Mouse (Mus musculus): ENCODE results near the gene Chrna1.
"Not testable (repeated sequence)": the region's sequence is repeated elsewhere in the genome, so short reads cannot be mapped to it uniquely, and the experiment has no call there.

The Chrna1 gene

DNA sequence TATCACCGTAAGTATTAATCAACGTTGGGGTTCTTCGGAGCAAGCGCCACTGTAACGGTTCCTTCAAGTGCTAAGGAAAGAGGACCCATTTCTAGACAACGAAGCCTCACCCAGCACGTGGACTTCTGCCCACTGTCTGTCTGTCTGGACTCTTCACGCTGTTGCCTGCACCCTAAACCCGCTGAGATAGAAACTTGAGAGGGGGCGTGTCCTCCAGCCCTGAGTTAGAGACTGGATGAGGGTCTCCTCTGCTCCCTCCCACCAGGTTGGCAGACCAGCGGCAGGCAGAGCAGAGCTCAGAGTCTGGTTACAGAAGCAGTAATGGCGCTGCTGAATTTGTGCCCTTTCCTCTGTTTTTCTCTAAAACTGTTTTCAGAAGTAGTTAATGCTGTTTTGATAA is 10.0 kb upstream of the Chrna1 start:
- DNase-seq: no peak

DNA sequence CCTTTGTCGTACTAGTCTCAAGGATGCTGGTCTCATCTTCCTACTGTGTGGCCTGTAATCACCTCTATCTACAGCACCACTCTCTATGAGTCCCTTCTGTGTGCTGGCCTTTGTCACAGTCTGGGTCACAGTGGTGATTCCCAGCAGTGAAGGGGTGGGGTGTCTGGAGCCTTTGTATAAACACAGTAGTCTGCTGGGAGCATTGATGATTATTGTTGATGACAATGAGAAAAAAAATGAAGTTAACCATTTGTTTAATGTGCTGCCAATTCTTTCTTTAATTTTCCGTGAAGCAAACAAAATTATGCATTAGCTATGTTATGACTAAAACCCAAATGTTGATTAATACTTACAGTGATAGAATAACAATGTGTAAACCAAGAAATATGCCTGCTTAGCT is 8.8 kb upstream of the Chrna1 start:
- no peak for DNase-seq

GRCm38 (mm10) chr2:73587109-73587506 is 7.0 kb upstream of the Chrna1 start:
- no peak for DNase-seq

GRCm38 (mm10) chr2:73586392-73587108 is 6.4 kb upstream of the Chrna1 start:
- no peak for DNase-seq

DNA sequence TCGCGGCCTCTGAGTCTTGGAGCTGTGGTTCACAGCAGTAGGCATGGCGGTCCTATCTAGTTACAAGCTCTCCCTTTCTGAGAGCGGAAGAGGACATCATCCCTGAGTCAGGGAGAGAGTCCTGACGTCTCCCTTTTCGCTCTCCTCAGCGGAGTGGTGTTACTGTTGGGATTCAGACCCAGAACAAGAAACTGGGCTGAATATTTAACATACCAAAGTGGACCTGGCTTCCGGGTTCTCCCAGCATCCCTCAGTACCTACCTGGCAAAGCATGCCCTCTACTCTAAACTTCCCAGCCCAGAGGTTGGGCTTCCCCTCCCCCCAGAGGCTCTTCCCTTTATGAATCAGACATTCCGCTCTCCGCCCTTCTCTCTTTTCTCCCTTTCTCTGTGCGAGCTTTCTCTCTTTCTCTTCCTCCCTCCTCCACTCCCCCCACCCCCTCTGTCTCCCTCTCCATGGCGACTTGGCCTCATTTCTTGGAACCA is 5.3 kb upstream of the Chrna1 start:
- DNase-seq: no peak

GRCm38 (mm10) chr2:73584645-73585346 is 4.7 kb upstream of the Chrna1 start:
- DNase-seq: peak; percentile 42 to 43

DNA sequence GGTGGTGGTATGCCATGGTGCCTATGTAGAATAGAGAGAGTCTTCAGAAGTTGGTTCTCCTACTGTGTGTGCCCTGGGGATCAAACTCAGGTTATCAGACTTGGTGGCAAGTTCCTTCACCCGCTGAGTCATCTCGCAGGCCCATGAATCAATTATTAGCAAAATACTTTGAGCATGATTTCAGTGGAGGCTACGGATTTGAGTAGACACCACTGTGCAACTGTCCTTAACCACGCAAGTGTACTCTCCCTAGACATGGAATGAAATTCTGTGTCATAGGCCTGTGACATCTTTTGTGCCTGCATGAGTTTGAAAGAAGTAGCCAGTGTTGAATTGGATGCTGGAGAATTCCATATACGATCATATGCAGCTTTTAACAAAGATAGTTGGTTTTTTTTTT is 582 bp upstream of the Chrna1 start:
- no peak for DNase-seq

DNA sequence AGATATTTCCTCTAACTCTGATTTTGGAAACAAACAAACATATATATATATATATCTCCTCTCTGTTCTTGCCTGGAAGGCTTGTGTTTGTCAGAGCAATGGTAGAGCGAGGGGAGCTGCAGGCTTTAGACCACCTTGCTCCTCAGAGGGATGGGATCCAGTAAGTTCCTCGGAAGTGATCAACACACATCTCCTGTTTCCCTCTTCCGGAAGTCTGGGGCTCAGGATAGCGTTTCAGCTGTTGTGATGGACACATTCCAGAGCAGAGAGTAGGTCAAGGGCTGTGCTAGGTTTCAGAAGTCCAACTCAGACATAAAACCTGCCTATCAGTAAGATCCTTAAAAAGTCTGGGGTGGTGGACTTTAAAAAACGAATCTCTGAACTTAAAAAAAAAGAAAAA is 970 bp downstream of the Chrna1 start:
- DNase-seq: no peak

DNA sequence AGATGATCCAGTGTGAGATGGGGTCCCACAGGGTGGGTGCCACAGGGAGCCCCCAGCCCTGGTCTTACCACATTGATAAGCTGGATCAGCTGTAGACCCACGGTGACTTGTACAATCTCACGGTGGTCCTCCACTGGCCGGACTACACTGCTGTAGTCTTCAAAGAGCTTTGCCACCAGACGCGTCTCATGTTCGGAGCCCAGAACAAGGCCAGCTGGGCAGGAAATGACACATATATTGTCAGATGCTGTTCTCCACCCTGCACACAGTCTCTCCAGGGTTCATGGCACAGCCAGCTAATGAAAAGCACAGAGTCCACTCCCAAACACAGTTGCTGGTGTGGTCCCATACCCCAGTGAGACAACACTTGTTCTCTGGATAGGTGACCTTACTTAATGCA is 5.7 kb downstream of the Chrna1 start:
- no peak for DNase-seq

DNA sequence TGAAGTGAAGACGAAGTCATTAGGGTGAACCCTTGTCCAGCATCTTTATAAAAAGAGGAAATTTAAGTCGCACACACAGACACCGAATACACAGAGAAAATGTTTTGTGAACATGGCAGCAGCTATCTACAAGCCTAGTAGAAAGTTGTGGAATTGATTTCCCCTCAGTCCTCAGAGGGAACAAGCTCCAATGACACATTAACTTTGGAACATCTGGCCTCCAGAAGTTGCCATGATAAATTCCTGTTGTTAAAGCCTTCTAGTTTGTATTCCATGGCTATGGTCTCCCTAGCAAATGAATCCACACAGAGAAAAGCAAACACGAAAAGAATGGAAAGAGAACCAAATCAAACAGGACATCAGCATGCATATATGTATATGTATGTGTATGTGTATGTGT is 6.6 kb downstream of the Chrna1 start:
- DNase-seq: no peak

DNA sequence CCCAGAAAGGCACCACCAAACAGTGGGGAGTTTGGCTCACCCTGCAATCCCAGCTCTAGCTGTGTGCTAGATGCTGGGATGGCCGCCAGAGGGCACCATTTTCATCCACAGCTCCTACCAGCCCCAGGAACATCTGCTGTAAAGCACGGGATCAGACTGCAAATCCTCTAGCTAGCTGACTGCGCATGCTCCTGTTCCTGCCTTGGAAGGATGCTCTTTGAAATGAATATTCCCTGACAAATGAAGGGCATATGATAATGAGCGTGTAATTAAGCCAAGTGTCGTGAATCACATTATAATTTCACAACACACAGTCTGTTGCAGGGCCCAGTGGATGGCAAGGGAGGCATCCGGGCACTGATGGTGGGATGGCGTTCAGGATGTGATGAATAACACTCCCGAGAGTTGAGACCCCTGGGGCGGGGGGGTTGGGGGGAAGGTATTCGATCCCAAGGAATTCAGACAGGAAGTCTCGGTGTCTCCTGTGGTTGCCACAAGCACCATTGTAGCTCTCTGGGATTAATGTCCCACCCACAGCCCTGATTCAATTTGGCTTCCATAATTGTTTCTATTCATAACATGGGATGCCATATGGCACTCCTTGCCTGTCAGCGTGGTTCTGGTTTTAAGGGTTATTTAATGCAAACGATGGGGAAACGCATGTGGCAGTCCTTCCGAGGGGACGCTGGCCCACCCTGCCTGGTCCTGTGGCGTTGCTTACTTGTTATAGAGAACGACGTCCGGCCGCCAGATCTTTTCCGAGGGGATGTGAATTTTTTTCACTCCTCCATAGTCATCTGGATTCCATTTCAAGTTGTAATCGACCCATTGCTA is 7.4 kb downstream of the Chrna1 start:
- DNase-seq: peak; percentile 40 to 43

DNA sequence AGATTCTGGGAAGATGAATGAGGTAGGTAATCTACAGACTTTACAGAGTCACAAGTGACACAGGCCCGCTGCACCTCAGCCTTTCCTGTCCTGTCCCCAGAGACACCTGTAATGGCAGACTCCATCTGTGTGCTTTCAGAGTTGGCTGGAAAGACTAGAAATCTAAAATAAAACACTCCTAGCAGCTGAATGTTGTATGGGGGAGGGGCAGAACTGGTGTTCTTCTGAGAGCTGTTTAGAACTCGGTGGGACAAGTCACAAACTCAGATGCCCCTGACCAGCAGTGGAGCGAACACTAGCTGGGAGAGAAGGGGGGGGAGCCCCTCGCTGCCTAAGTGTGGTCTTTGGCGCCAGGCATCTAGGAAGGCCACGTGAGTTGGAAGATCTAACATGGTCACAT is 8.2 kb downstream of the Chrna1 start:
- DNase-seq: no peak

GRCm38 (mm10) chr2:73571304-73571703 is 8.8 kb downstream of the Chrna1 start:
- DNase-seq: no peak

DNA sequence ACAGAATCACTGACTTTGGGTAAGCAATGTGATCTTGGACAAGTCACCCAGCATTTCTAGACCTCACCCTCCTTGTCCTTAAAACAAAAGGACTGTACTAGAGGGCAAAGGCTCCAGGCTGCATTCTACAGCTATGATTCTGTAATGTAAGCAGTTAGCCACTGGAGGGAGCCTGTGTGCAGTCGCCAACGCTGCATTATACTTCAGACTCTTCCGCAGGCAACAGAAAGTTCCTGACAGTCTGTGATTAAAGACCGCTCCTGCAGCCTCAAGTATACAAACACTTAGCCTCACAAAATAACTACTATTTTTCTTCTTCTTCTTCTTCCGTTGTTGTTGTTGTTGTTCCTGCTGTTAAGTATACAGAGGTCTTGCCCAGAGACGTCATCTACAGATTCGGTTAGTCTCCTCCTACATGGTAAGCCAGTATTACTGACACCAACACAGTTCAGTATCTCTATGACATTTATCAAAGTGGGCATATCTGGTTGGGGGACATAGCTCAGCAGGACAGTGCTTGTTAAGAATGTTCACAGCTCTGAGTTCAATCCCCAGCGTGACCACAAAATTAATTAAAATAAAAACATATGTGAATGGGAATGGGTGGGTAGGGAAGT is 13.0 kb downstream of the Chrna1 start:
- DNase-seq: peak; percentile 45 to 46

DNA sequence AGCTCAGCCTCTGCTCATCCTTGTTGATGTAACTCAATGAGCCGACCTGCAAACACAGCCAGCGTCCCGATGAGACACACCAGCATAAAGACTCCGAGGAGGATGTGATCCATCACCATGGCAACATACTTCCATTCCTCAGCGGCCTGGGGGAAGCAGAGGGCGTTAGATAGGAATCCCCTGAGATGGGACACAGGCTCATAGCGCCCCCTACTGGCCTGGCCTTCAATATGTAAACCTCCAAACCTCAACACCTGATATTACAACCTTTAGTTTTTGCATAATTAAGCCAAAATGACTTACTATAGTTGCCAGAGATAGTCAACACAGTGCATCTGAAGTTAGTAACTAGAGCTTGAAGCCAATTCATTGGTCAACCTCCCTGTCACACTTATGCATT is 14.0 kb downstream of the Chrna1 start:
- peak; percentile 28 to 48 for DNase-seq

- no peak for DNase-seq
Measured at GRCm38 (mm10) chr2:73563690-73564089, 16.4 kb downstream of the Chrna1 start.

DNA sequence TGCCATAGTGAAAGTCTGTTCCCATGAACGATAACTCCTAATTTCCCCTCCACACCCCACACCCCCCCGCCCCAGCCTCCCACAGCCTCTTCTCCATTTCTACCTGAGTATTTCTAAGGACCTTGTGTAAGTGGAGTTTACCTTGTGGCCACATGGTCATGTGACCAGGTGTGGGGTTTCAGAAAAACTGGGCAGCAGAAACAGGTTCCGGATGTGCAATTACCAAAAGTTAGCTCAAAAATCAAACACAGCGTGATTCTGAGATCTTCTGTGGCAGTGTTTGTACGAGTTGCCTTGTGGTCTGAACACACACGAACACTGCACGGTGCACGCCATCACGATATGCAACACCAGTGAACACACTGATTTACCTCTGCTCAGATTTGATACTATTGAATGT is 17.5 kb downstream of the Chrna1 start:
- no peak for DNase-seq

DNA sequence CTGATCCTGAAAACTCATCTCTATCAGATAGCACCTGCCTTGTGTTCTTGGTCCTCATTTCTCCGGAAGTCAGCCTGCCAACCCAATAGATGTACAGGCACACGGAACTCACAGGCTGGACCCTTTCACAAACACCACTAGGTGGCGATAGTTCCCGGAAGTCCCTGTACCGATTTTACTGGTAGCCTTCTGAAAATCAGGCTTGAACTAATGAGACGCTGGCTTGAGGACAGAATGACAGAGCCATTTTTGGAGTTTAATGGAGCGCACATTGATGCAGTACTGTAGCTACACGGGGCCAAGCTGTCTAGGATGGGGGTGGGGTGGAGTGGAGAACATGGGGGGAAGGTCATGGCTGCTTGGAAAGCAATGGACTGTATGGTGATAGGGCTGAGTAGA is 18.5 kb downstream of the Chrna1 start:
- DNase-seq: peak; percentile 21 to 23

DNA sequence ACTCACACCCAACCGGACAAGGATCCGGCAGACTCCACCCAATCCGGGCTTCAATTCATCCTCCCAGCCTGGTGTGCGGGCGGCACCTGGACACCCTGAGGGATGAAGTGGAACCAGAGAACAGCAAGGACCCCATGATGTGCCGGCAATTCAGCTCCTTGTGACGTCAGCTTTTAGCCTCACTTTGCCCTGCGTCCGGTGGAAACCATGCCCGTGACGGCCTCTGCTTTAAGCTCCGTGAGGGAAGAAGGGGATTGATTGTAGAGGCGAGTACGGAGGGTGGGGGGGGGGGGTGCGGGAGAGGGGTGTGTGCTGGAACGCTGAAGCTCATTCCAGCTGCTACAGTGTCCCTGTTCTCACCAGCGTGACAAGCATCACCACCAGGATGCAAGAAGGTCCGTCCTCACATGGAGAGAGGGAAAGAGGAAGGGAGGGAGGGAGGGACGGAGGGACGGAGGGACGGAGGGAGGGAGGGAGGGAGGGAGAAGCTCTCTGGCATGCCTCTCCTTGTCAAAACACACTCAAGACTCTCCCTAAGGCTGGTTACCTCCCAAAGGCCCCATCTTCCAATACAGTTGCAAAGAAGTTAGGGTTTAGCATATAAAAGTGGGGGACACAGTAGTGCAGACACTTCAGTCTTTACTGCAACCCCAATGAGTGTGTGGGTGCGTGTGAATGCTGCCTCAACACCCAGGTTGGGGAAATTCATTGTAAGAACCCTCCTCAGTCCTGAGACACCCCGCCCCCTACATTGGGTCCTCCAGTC is 19.1 kb downstream of the Chrna1 start:
- DNase-seq: no peak

DNA sequence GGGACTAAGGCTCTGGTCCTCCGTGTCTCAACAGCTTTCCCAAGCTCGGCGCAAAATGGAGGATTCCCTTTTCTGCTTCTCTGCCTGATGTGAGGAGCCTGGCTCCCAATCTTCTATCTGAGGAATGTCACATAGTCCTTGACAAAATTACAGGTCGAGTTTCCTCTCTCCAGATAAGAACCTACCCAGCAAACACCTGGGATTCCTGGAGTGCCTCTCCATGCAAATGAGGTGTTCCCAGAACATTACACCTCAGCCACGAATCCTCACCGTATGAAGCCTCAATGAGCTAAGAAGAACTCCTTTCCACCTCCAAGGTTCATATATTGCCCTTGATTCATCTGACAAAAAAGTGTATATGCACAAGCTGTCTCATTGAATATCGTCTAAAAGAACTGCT is 19.7 kb downstream of the Chrna1 start:
- no peak for DNase-seq

- DNase-seq: no peak
Measured at GRCm38 (mm10) chr2:73557956-73558355, 22.2 kb downstream of the Chrna1 start.

GRCm38 (mm10) chr2:73557061-73557460 is 23.1 kb downstream of the Chrna1 start:
- not testable (repeated sequence) for DNase-seq
